Mouse (Mus musculus): ENCODE data around the gene Pim3. TPM values are rescaled to one million over a fixed set of nuclear protein-coding genes. Genes with fewer than 3 reads are reported as not detected.

The Pim3 gene
- total and polyA plus RNA-seq, 3 experiments = 33.6 to 41.6 TPM; not detected in 1

DNA sequence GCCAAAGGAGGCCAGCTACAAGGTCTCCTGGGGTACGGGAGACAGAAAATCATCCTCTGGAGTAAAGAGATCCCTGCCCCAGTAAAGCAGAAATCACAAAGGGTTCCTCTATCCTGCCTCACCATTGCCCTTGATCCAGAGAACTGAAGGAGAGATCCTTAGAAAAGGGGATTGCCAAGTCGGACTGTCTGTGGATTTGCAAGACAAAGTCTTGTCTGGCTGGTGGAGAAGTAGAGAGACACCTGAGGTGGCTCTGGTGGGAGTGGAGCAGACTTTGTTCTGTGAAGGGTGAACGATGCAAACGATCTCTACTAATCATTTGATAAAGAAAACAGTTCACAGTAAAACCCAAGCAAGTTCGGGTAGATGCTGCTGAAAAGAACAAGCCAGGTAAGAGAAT lies 30.9 kb downstream of the Pim3 start:
- no peaks in the 10 kb centered on the region for H3K79me2 ChIP-seq (ENCODE audit: control insufficient read depth, insufficient read depth, low read length, poor library complexity)
- no peaks in the 10 kb centered on the region for H3K4me1 ChIP-seq (ENCODE audit: control insufficient read depth in 1 of 2, insufficient read depth in 2 of 2, low read length in 2 of 2)
- H3K9me3 ChIP-seq (replicated peaks; ENCODE audit: insufficient read depth, low read length) = no peaks in the 10 kb centered on the region
- H3K9ac ChIP-seq (ENCODE audit: control insufficient read depth, low read depth, low read length, poor library complexity, severe bottlenecking) = no peak overlapping the region
- no peaks in the 10 kb centered on the region for H3K36me3 ChIP-seq (ENCODE audit: control insufficient read depth in 1 of 2, insufficient read depth in 2 of 2, low read length in 2 of 2)
- no peak overlapping the region for H3K27ac ChIP-seq (ENCODE audit: control insufficient read depth, low read depth, low read length)
- H3K27me3 ChIP-seq (ENCODE audit: control insufficient read depth in 1 of 2, insufficient read depth in 2 of 2, low read length in 2 of 2) = peaks cover 2 to 5% of the 10 kb centered on the region in 2 experiments
- DNase-seq (ENCODE audit: low read depth, low spot score) = no peak
- no peak overlapping the region for H3K4me3 ChIP-seq (ENCODE audit: control insufficient read depth in 1 of 2, insufficient read depth in 1 of 2, low read depth in 2 of 2, low read length in 2 of 2)
- TF ChIP-seq GABPA (IDR thresholded peaks at IDR 0.05; ENCODE audit: low read depth, low read length) (no peak), POLR2AphosphoS2 (IDR thresholded peaks at IDR 0.05; ENCODE audit: low read length) (no peak), SIN3A (IDR thresholded peaks at IDR 0.05; ENCODE audit: low read length) (no peak), JUND (IDR thresholded peaks at IDR 0.05; ENCODE audit: low read depth, low read length) (no peak), E2F4 (IDR thresholded peaks at IDR 0.05; ENCODE audit: borderline replicate concordance, low read depth, low read length) (no peak), MEF2A (IDR thresholded peaks at IDR 0.05; ENCODE audit: extremely low read depth, insufficient replicate concordance, low read depth, low read length, poor library complexity, severe bottlenecking) (no peak), NRF1 (IDR thresholded peaks at IDR 0.05; ENCODE audit: insufficient read depth, low read depth, low read length, poor library complexity, severe bottlenecking) (no peak), ZNF384 (IDR thresholded peaks at IDR 0.05; ENCODE audit: low read depth, low read length) (no peak), ZKSCAN1 (IDR thresholded peaks at IDR 0.05; ENCODE audit: low read depth, low read length) (no peak), MAFK (IDR thresholded peaks at IDR 0.05; ENCODE audit: borderline replicate concordance, low read depth, low read length) (no peak), CHD2 (IDR thresholded peaks at IDR 0.05; ENCODE audit: low read length) (no peak), MAX (IDR thresholded peaks at IDR 0.05; ENCODE audit: low read length) (no peak), MYC (IDR thresholded peaks at IDR 0.05; ENCODE audit: low read depth, low read length) (no peak), KAT2A (conservative IDR thresholded peaks at IDR 0.05; ENCODE audit: low read depth, low read length) (no peak), RCOR1 (IDR thresholded peaks at IDR 0.05; ENCODE audit: low read depth, low read length) (no peak), HCFC1 (IDR thresholded peaks at IDR 0.05; ENCODE audit: low read depth, low read length) (no peak)

DNA sequence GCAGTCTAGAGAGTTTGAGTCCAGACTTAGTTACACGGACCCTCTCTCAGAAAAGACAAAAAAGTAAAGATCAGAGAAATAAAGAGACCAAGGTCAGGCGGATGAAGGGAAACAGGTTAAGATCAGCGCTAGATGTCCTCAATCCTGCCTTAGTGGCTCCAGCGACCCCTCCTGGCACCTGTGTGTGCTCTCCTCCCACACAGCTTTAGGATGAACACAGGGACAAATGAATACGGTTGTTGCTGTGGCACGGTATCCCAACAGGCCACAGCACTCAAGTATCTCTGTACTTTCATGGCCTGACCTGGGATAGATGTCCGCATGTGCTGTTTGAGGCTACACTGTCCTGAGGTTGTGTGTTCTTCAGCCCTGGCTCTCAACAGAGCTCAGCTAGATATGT lies 33.1 kb downstream of the Pim3 start:
- Histone ChIP-seq H3K36me3 (ENCODE audit: control insufficient read depth in 1 of 2, insufficient read depth in 2 of 2, low read length in 2 of 2) (no peaks in the 10 kb centered on the region), H3K79me2 (ENCODE audit: control insufficient read depth, insufficient read depth, low read length, poor library complexity) (no peaks in the 10 kb centered on the region), H3K27ac (ENCODE audit: control insufficient read depth, low read depth, low read length) (no peak overlapping the region), H3K9ac (ENCODE audit: control insufficient read depth, low read depth, low read length, poor library complexity, severe bottlenecking) (no peak overlapping the region), H3K4me3 (ENCODE audit: control insufficient read depth in 1 of 2, insufficient read depth in 1 of 2, low read depth in 2 of 2, low read length in 2 of 2) (no peak overlapping the region), H3K9me3 (replicated peaks; ENCODE audit: insufficient read depth, low read length) (no peaks in the 10 kb centered on the region), H3K4me1 (ENCODE audit: control insufficient read depth in 1 of 2, insufficient read depth in 2 of 2, low read length in 2 of 2) (no peaks in the 10 kb centered on the region), H3K27me3 (ENCODE audit: control insufficient read depth in 1 of 2, insufficient read depth in 2 of 2, low read length in 2 of 2) (peaks cover 2% of the 10 kb centered on the region in 2 experiments; a peak in 3 of 4 replicates)
- TF ChIP-seq ETS1 (IDR thresholded peaks at IDR 0.05; ENCODE audit: low read depth, low read length) = no peak
- TF ChIP-seq SMC3 (IDR thresholded peaks at IDR 0.05; ENCODE audit: low read depth, low read length) = no peak
- TF ChIP-seq RAD21 (IDR thresholded peaks at IDR 0.05; ENCODE audit: low read depth, low read length) = no peak
- TF ChIP-seq USF2 (IDR thresholded peaks at IDR 0.05; ENCODE audit: borderline replicate concordance in 1 of 2, insufficient read depth in 1 of 2, low read depth in 1 of 2, low read length in 2 of 2) = no peak
- no peak for TF ChIP-seq CHD2 (IDR thresholded peaks at IDR 0.05; ENCODE audit: low read length)
- no peak for TF ChIP-seq SIN3A (IDR thresholded peaks at IDR 0.05; ENCODE audit: low read length)
- TF ChIP-seq CTCF (IDR thresholded peaks at IDR 0.05 in 2 of 3, conservative IDR thresholded peaks at IDR 0.05 in 1 of 3; ENCODE audit: control insufficient read depth in 1 of 3, insufficient read depth in 1 of 3, low read depth in 2 of 3, low read length in 3 of 3, poor library complexity in 1 of 3, severe bottlenecking in 1 of 3) = peak in 1 of 3 experiments; percentile 2; a peak in 1 of 6 replicates
- DNase-seq (ENCODE audit: low read depth, low spot score) = no peak

All from MEL (cell line).